Comparison of ENCODE assay signal across 8 mouse cellular contexts in genomic region chr4:137728399-137729154, GRCm38 (mm10).
A peak's percentile ranks its signal among the peaks of the same experiment; 100 is the strongest.
DNase-seq lines count a peak whose midpoint lies in the region; ATAC-seq and TF ChIP-seq lines count a peak whose summit lies in the region.

No protein-coding gene starts in this region.

- H3K36me3 ChIP-seq in liver, embryonic 12.5 days, result no peaks in the 10 kb centered on the region
- no peaks in the 10 kb centered on the region for H3K36me3 ChIP-seq in stomach, embryonic 16.5 days (ENCODE audit: control insufficient read depth, insufficient read depth, low read length)

- intact Hi-C loops in heart, postnatal 14 days (cut with DNase I), result no loop called here

- peak overlapping the region; percentile 57 for H3K27ac ChIP-seq in layer of hippocampus, adult 2 months
- no peak overlapping the region for H3K27ac ChIP-seq in liver, embryonic 12.5 days
- no peak overlapping the region for H3K27ac ChIP-seq in stomach, embryonic 16.5 days (ENCODE audit: low read length)

- H3K9me3 ChIP-seq in liver, embryonic 12.5 days (replicated peaks), result no peaks in the 10 kb centered on the region
- no peaks in the 10 kb centered on the region for H3K9me3 ChIP-seq in stomach, embryonic 16.5 days (replicated peaks; ENCODE audit: control insufficient read depth, low read length)

- H3K9ac ChIP-seq in liver, embryonic 12.5 days, result no peak overlapping the region
- 0 out of 2 replicates have a peak overlapping the region, but pooled peaks have one; percentile 16 for H3K9ac ChIP-seq in stomach, embryonic 16.5 days (ENCODE audit: low read length)

- WGBS in liver, embryonic 12.5 days (ENCODE audit: insufficient replicate concordance), result 8% methylated on average over 17 of the region's 17 CpGs
- 15% methylated on average over 17 of the region's 17 CpGs for WGBS in stomach, embryonic 16.5 days

- peak; percentile 57 to 69 for DNase-seq in layer of hippocampus, adult 2 months (ENCODE audit: low spot score in 2 of 2)
- no peak for DNase-seq in layer of hippocampus, adult 18-20 months (ENCODE audit: low spot score in 2 of 2)
- peak; percentile 66 for DNase-seq in embryo, embryonic 9.5 days (ENCODE audit: extremely low spot score)
- DNase-seq in heart, postnatal 14 days, result peak; percentile 34 to 45
- no peak for DNase-seq in yolk sac, embryonic 10.5 days (ENCODE audit: low spot score)

- TF ChIP-seq CTCF in layer of hippocampus, adult 2 months (conservative IDR thresholded peaks at IDR 0.05), result no peak

- no peak overlapping the region for H3K4me3 ChIP-seq in layer of hippocampus, adult 2 months
- H3K4me3 ChIP-seq in liver, embryonic 12.5 days, result no peak overlapping the region
- H3K4me3 ChIP-seq in stomach, embryonic 16.5 days (replicated peaks; ENCODE audit: low read length), result peak overlapping the region; percentile 6; the same call in 1 of the 2 replicates

- peaks cover 35% of the 10 kb centered on the region for H3K4me1 ChIP-seq in liver, embryonic 12.5 days
- H3K4me1 ChIP-seq in stomach, embryonic 16.5 days (ENCODE audit: control insufficient read depth, insufficient read depth, low read length), result peaks cover 14% of the 10 kb centered on the region

- no peak for ATAC-seq in liver, embryonic 12.5 days
- ATAC-seq in stomach, embryonic 16.5 days (ENCODE audit: insufficient read depth, low FRiP score), result 0 out of 2 replicates have a peak, but pooled peaks have one; percentile 6
- ATAC-seq in megakaryocyte progenitor cell, adult 5-6 weeks (replicated peaks; ENCODE audit: poor library complexity), result no peak

- H3K27me3 ChIP-seq in liver, embryonic 12.5 days (replicated peaks), result peaks cover 85% of the 10 kb centered on the region
- H3K27me3 ChIP-seq in stomach, embryonic 16.5 days (ENCODE audit: control insufficient read depth, insufficient read depth, low read length), result peaks cover 24% of the 10 kb centered on the region

- peak overlapping the region; percentile 29 for H3K4me2 ChIP-seq in liver, embryonic 12.5 days
- H3K4me2 ChIP-seq in stomach, embryonic 16.5 days (ENCODE audit: low read depth, low read length), result peak overlapping the region; percentile 34; the same call in 1 of the 2 replicates

Comparison
In these comparisons a context has a peak if more than half of its experiments do, and no peak if none do; other contexts are left out.
1. DNase-seq: peak in layer of hippocampus, adult 2 months (2 of 2), embryo, embryonic 9.5 days (single experiment) and heart, postnatal 14 days (2 of 2); none in layer of hippocampus, adult 18-20 months (0 of 2) and yolk sac, embryonic 10.5 days (single experiment).